Mouse (Mus musculus) thymus, postnatal 10 days (tissue): Measurements from ENCODE around the gene Lrch1.
A peak's percentile ranks its signal among the peaks of the same experiment; 100 is the strongest.

Experiments used
- DNase-seq, 2 experiments: peaks; one replicate each; pipeline ENCODE4 v3.0.0; 2021; ENCODE audit warnings: low spot score in 2 of 2

Gene Lrch1

GRCm38 (mm10) chr14:74946751-74947375 lies 813 bp downstream of the Lrch1 start:
- peak; percentile 85 to 86 for DNase-seq

DNA sequence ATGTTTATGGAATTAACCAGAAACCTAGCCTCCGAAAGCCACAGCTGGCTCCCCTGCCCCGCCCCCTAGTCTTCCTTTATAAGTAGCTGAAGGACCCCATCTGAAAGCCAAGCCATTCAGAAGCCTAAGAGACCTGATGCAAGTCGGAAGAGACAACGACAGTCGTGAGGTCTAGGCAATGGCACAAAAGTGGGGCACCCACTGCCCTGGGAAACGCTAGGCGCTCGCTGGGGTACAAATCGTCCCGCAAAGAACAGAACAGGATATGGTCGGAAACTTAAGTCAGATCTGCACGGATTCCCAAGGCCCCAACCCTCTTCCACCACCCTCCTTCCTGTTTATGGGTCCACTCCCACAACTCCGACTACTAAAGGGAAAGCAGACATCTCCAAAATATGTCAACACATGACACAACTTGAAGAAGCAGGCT lies 1.3 kb downstream of the Lrch1 start:
- peak; percentile 38 to 55 for DNase-seq

DNA sequence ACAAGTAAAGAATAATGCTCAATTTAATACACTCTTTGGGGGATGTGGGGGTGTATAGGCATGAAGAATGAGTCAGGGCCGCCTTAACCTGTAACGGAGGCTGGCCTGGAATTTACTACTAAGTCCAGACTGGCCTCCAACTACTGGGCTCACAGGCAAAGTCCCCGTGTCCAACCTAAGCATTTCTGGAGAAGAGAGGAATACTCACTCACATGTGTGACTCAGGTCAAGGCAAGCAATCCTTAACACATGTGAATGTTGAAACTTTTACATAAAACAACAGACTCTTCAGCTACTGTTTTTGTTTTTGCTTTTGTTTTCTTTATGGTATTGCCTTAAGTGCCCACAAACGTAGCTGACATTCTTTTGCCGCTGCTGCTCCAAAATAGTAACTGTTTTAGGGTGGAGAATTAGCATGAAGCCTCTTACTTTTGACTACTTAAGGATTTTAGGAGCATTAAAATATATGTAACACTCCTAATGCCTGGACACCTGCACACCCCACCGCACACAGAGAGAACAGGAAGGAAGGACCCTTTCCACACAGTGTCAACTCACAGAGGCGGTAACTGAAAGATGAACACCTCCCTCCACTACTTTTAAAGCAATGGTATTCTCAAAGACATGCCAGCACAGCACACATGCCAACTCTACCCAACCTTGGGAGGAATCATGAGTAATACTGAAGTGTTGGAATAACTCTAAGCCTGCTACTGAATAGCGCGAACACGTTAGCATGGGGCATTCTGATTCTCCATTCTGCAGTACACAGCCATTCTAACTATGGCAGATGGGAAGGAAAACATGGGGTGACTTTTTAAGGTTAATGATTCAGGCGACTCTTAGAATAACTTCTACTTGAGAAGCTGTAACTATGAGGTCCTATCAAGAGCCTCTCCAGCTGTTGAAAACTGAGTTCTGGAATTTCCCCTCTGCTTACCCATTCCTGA lies 2.1 kb downstream of the Lrch1 start:
- peak in 1 of 2 experiments; percentile 40 for DNase-seq

DNA sequence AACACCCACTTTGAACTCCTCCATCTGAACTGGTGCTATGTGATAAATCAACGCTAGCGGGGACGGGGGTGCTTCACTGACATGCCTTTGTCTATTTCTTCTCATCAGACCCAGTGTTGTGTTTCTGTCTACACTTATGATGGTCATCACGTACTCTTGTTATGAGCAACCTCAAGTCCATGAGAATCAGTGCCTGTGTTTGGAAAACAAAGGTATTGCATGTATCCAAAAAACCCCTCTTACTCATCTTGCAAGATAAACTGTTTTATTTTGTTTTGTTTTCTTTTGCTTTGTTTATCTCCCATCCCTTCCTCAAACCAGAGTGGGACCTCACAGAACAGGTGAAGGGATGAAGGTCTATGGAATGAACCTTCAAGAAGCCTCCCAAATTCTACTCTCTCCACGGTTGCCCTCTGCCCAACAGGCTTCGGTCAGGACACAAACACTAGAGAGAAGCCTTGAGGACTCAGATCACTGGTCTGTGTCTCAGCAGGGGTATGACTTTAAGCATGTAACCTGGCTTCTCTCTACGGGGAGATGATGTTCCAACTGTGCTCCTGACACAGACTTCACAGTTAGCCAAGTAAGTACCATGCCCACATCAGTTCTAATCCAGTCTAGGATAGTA lies 3.4 kb downstream of the Lrch1 start:
- no peak for DNase-seq

DNA sequence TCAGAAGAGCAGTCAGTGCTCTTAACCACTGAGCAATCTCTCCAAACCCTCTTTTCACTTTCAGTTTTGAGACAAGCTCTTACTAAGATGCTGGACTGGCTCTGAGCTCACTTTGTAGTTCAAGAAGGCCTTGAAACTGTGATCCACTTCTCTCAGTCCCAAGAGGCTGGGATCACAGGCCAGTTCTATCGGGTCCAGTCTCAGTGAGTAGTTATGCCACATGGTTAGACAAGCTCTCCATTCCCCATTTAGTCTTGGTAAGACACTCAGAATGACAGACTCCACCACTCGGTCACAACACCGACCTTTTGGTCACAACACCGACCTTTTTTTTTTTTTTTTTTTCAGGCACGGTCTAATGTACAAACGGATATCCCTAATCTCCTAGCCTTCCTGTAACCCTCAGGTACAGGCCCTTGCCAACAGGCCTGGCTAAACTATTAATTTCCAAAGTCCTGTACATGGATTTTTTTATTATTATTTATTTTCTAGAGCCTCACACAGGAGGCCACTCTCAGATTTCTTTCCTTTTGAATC lies 4.0 kb downstream of the Lrch1 start:
- DNase-seq: no peak

GRCm38 (mm10) chr14:74943024-74943423 lies 4.7 kb downstream of the Lrch1 start:
- DNase-seq: no peak

DNA sequence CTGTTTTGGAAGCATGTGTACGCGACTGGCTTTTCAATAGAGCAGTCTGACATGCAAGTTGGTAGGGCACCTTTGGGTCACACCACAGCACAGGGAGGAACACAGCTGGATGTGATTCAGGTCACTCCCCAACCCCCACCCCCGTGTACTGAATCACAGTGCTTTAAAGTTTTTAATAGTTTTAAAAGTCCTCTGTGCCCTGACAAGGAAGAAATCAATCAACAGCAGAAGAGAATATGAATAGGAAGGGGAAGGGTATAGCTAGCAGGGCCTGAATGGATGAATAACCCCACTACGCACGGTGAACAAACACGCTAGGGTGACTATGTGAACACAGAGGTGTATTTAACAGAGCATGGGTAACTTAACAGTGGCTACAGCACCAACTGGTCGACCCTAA lies 6.1 kb downstream of the Lrch1 start:
- DNase-seq: no peak

GRCm38 (mm10) chr14:74940741-74941140 lies 6.9 kb downstream of the Lrch1 start:
- DNase-seq: no peak

DNA sequence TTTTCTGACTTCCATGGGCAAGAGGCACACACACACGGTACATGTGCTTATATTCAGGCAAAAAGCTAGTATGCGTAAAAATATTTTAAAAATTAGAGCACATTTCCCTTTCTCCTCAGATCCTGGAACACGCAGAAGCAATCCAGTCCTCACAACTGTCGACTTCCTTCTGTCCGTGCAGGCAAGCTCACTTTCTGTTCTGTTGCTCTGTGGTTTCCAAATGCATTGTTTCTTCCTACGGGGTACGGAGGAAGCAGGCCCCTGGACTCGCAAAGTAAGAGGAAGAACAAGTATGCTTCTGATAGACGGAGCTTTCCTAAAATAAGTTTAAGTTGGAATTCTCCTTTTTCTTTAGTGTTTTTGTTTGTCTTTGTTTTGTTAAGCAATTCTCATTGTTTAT lies 8.3 kb downstream of the Lrch1 start:
- DNase-seq: no peak

DNA sequence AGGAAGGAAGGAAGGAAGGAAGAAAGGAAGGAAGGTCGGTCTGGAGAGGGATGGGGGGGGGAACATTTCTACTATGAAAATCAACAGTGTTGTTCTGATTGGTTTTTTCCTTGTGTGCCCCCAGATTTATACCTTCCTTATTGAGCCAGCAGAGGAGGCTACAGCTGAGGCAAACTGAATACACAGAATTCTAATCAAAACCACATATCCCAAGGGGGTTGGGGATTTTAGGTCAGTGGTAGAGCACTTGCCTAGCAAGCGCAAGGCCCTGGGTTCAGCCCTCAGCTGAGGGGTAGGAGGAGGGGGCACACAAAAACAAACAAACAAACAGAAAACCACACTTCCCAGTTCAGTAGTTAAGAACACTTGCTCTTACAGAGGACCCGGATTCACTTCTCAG lies 8.8 kb downstream of the Lrch1 start:
- DNase-seq: no peak

GRCm38 (mm10) chr14:74936557-74937261 lies 11.0 kb downstream of the Lrch1 start:
- DNase-seq: no peak

GRCm38 (mm10) chr14:74935111-74935510 lies 12.6 kb downstream of the Lrch1 start:
- DNase-seq: no peak

DNA sequence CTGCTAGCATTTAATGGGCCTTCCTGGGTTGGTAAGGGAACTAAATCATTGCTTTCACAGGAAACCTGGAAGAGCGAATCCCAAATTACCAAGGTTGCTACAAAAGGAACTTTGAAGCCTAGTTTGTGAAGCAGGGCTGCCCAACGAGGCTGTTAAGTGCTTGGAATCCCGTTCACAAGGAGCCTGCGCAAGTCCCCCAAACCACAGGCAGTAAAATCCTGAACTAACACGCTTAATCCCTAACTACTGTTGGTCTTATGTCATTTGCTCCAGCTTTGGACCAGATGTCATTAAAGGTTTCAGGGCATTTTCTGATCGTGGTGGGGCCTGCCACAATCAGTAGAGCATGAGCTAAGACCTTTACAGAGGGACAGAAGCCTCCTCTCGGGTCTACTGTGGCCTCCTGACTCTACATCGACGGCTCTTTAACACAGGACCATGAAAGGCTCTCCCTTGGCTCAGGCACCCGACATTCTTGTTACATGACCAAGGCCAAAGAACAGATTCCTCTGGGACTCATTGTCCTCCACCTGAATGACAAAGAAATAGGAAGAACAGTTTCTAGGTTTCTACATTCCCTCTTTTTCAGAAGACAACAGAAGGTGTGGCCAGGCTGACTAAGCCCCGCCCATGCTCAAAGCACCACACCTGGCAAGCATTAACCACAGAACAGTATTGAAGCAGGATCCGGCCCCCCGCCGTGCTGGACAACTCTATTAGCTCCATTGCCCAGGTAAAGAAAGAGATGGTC lies 13.5 kb downstream of the Lrch1 start:
- no peak for DNase-seq

DNA sequence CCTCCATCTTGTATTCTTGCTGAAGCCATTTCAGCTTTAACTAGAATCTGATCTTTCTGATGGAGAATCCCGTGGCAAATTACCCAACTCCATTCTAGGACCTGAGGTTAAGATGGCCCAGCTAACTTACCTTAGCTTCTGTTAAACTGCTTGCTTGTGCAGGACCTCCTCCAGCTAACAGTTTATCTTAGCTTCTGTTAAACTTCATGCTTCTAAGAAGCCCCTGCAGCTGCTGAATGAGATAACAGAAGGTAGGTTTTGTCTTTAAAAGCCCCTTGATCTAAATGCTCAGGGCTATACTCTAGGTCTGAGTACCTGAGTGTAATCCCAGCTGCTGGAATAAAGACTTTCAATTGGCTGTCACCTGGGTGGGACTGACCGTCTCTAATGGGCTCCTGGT lies 17.9 kb downstream of the Lrch1 start:
- DNase-seq: no peak

- no peak for DNase-seq
Observed at GRCm38 (mm10) chr14:74928809-74929432, 18.8 kb downstream of the Lrch1 start.

GRCm38 (mm10) chr14:74926899-74927571 lies 20.6 kb downstream of the Lrch1 start:
- DNase-seq: no peak

- no peak for DNase-seq
Observed at GRCm38 (mm10) chr14:74925951-74926517, 21.6 kb downstream of the Lrch1 start.

DNA sequence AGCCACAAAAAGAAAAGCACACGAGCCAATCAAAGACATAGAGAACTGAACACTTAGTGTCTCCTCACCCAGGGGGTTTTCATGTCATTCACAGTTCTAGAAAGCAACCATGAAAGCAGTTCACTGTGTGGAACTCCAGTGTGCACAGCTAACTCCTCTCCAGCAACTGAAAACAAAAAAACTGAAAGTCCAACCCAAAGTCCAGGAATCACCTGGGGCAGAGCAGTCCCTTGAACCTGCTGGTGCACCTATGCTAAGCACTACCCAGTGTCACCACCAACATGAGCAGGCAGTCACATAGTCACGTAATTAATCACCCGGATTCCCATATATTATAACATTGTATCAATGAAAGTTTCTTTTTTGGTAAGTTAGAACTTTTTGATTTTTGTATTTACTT lies 23.2 kb downstream of the Lrch1 start:
- DNase-seq: no peak

DNA sequence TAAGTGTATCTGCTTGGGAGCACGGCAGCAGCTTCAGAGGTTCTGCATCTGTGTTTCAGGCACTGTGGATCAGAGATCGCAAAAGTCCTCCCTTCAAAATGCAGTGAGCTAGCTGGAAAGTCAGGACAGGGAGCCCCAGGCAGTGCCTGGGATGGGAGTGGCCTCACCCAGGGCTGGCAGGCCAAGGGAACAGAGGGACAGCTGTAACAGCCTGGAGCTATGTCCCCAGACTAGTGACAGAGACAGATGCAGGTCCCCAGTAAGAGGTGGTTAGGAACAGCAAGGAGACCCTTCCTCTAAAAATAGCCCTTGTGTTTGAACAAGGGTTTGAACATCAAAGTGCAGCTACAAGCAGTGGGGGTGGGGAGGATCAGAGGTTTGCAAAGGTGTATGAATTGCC lies 23.6 kb downstream of the Lrch1 start:
- no peak for DNase-seq
